Mouse (Mus musculus): ENCODE measurements around the gene Camk1d. TPM values are rescaled to one million over a fixed set of nuclear protein-coding genes. Genes with fewer than 3 reads are reported as not detected.

Camk1d gene
- total RNA-seq, 1 experiment: 12.5 TPM

- DNase-seq (ENCODE audit: low read depth, low spot score): no peak
- Histone ChIP-seq H3K27ac (ENCODE audit: insufficient read depth, low read depth, low read length, poor library complexity, severe bottlenecking) (no peak overlapping the region), H3K36me3 (ENCODE audit: control insufficient read depth, insufficient read depth, low read length, poor library complexity, severe bottlenecking) (peaks cover 2% of the 10 kb centered on the region; the same call in 1 of the 2 replicates), H3K9me3 (ENCODE audit: control insufficient read depth, insufficient read depth, low read depth, low read length) (no peaks in the 10 kb centered on the region), H3K4me3 (ENCODE audit: insufficient read depth in 1 of 2, low read depth in 1 of 2, low read length in 2 of 2, poor library complexity in 1 of 2, severe bottlenecking in 1 of 2) (no peak overlapping the region), H3K4me1 (ENCODE audit: control insufficient read depth in 2 of 2, insufficient read depth in 2 of 2, low read length in 2 of 2, poor library complexity in 1 of 2) (peaks cover 7 to 12% of the 10 kb centered on the region in 2 experiments; a peak in 2 of 4 replicates), H3K9ac (ENCODE audit: insufficient read depth, low read depth, low read length, poor library complexity, severe bottlenecking) (no peak overlapping the region)
- no peak for TF ChIP-seq ZNF384 (IDR thresholded peaks at IDR 0.05; ENCODE audit: low read depth, low read length)
- TF ChIP-seq CHD2 (IDR thresholded peaks at IDR 0.05; ENCODE audit: low read depth, low read length): no peak
- no peak for TF ChIP-seq ZC3H11A (IDR thresholded peaks at IDR 0.05; ENCODE audit: borderline replicate concordance, low read depth, low read length)
- TF ChIP-seq HCFC1 (IDR thresholded peaks at IDR 0.05; ENCODE audit: borderline replicate concordance, insufficient read depth, low read length): no peak
- TF ChIP-seq MAFK (IDR thresholded peaks at IDR 0.05; ENCODE audit: insufficient read depth, low read depth, low read length): no peak
- in situ Hi-C loops (cut with MboI; ENCODE audit: low sequenced_read_pairs in 2 of 2, unreplicated experiment in 2 of 2): no loop called here
Observed at GRCm38 (mm10) chr2:5358049-5358448, 356.3 kb downstream of the Camk1d start.

GRCm38 (mm10) chr2:5357056-5357455 lies 357.3 kb downstream of the Camk1d start:
- in situ Hi-C loops (cut with MboI; ENCODE audit: low sequenced_read_pairs in 2 of 2, unreplicated experiment in 2 of 2): no loop called here
- TF ChIP-seq ZC3H11A (IDR thresholded peaks at IDR 0.05; ENCODE audit: borderline replicate concordance, low read depth, low read length) (no peak), ZNF384 (IDR thresholded peaks at IDR 0.05; ENCODE audit: low read depth, low read length) (no peak), HCFC1 (IDR thresholded peaks at IDR 0.05; ENCODE audit: borderline replicate concordance, insufficient read depth, low read length) (no peak), CHD2 (IDR thresholded peaks at IDR 0.05; ENCODE audit: low read depth, low read length) (peak; percentile 37; the same call in 1 of the 2 replicates), MAFK (IDR thresholded peaks at IDR 0.05; ENCODE audit: insufficient read depth, low read depth, low read length) (no peak)
- peaks cover 2% of the 10 kb centered on the region; the same call in 1 of the 2 replicates for H3K36me3 ChIP-seq (ENCODE audit: control insufficient read depth, insufficient read depth, low read length, poor library complexity, severe bottlenecking)
- no peak overlapping the region for H3K9ac ChIP-seq (ENCODE audit: insufficient read depth, low read depth, low read length, poor library complexity, severe bottlenecking)
- DNase-seq (ENCODE audit: low read depth, low spot score): peak; percentile 77
- H3K4me1 ChIP-seq (ENCODE audit: control insufficient read depth in 2 of 2, insufficient read depth in 2 of 2, low read length in 2 of 2, poor library complexity in 1 of 2): peaks cover 7 to 16% of the 10 kb centered on the region in 2 experiments; a peak in 2 of 4 replicates
- no peak overlapping the region for H3K4me3 ChIP-seq (ENCODE audit: insufficient read depth in 1 of 2, low read depth in 1 of 2, low read length in 2 of 2, poor library complexity in 1 of 2, severe bottlenecking in 1 of 2)
- H3K9me3 ChIP-seq (ENCODE audit: control insufficient read depth, insufficient read depth, low read depth, low read length): no peaks in the 10 kb centered on the region
- no peak overlapping the region for H3K27ac ChIP-seq (ENCODE audit: insufficient read depth, low read depth, low read length, poor library complexity, severe bottlenecking)

- TF ChIP-seq HCFC1 (IDR thresholded peaks at IDR 0.05; ENCODE audit: borderline replicate concordance, insufficient read depth, low read length): no peak
- no peak for TF ChIP-seq ZNF384 (IDR thresholded peaks at IDR 0.05; ENCODE audit: low read depth, low read length)
- TF ChIP-seq ZC3H11A (IDR thresholded peaks at IDR 0.05; ENCODE audit: borderline replicate concordance, low read depth, low read length): no peak
- no peak overlapping the region for H3K9ac ChIP-seq (ENCODE audit: insufficient read depth, low read depth, low read length, poor library complexity, severe bottlenecking)
- DNase-seq (ENCODE audit: low read depth, low spot score): no peak
- H3K4me3 ChIP-seq (ENCODE audit: insufficient read depth in 1 of 2, low read depth in 1 of 2, low read length in 2 of 2, poor library complexity in 1 of 2, severe bottlenecking in 1 of 2): no peak overlapping the region
- no peaks in the 10 kb centered on the region for H3K9me3 ChIP-seq (ENCODE audit: control insufficient read depth, insufficient read depth, low read depth, low read length)
- in situ Hi-C loops (cut with MboI; ENCODE audit: low sequenced_read_pairs in 2 of 2, unreplicated experiment in 2 of 2): no loop called here
- H3K36me3 ChIP-seq (ENCODE audit: control insufficient read depth, insufficient read depth, low read length, poor library complexity, severe bottlenecking): no peaks in the 10 kb centered on the region; the same call in 1 of the 2 replicates
- H3K27ac ChIP-seq (ENCODE audit: insufficient read depth, low read depth, low read length, poor library complexity, severe bottlenecking): no peak overlapping the region; the same call in 1 of the 2 replicates
- H3K4me1 ChIP-seq (ENCODE audit: control insufficient read depth in 2 of 2, insufficient read depth in 2 of 2, low read length in 2 of 2, poor library complexity in 1 of 2): peaks cover 7 to 16% of the 10 kb centered on the region in 2 experiments; a peak in 2 of 4 replicates
Observed at GRCm38 (mm10) chr2:5352821-5353522, 361.3 kb downstream of the Camk1d start.

- H3K4me3 ChIP-seq (ENCODE audit: insufficient read depth in 1 of 2, low read depth in 1 of 2, low read length in 2 of 2, poor library complexity in 1 of 2, severe bottlenecking in 1 of 2): no peak overlapping the region
- H3K9me3 ChIP-seq (ENCODE audit: control insufficient read depth, insufficient read depth, low read depth, low read length): no peaks in the 10 kb centered on the region
- no peaks in the 10 kb centered on the region for H3K36me3 ChIP-seq (ENCODE audit: control insufficient read depth, insufficient read depth, low read length, poor library complexity, severe bottlenecking)
- H3K27ac ChIP-seq (ENCODE audit: insufficient read depth, low read depth, low read length, poor library complexity, severe bottlenecking): no peak overlapping the region
- TF ChIP-seq HCFC1 (IDR thresholded peaks at IDR 0.05; ENCODE audit: borderline replicate concordance, insufficient read depth, low read length) (no peak), ZC3H11A (IDR thresholded peaks at IDR 0.05; ENCODE audit: borderline replicate concordance, low read depth, low read length) (no peak), CHD2 (IDR thresholded peaks at IDR 0.05; ENCODE audit: low read depth, low read length) (no peak), ZNF384 (IDR thresholded peaks at IDR 0.05; ENCODE audit: low read depth, low read length) (no peak), MAFK (IDR thresholded peaks at IDR 0.05; ENCODE audit: insufficient read depth, low read depth, low read length) (no peak)
- no peak overlapping the region for H3K9ac ChIP-seq (ENCODE audit: insufficient read depth, low read depth, low read length, poor library complexity, severe bottlenecking)
- no peaks in the 10 kb centered on the region for H3K4me1 ChIP-seq (ENCODE audit: control insufficient read depth in 2 of 2, insufficient read depth in 2 of 2, low read length in 2 of 2, poor library complexity in 1 of 2)
- no peak for DNase-seq (ENCODE audit: low read depth, low spot score)
- in situ Hi-C loops (cut with MboI; ENCODE audit: low sequenced_read_pairs in 2 of 2, unreplicated experiment in 2 of 2): no loop called here
Observed at GRCm38 (mm10) chr2:5345344-5345743, 369.0 kb downstream of the Camk1d start.
